Mouse (Mus musculus) forebrain, embryonic 16.5 days (tissue): ENCODE results near the gene Krt72. TPM values are rescaled to one million over a fixed set of nuclear protein-coding genes. Genes with fewer than 3 reads are reported as not detected.

Experiments
- ATAC-seq: fragments of 200-750 bp; cut with Nextera tagmentation; 2 replicates; pipeline ENCODE4 v1.8.0; 2017; ENCODE audit warnings: mild to moderate bottlenecking, moderate library complexity
- H3K27ac ChIP-seq: fragments of 300-500 bp; sonication (generic); 2 replicates; pipeline ENCODE4 v1.5.1; 2014; ENCODE audit warnings: low read length, control low read depth
- H3K27me3 ChIP-seq: fragments of 300-500 bp; sonication (generic); replicated peaks from 2 replicates; pipeline ENCODE4 v1.6.1; 2014; ENCODE audit warnings: low read length; ENCODE audit not compliant: control insufficient read depth, insufficient read depth
- H3K36me3 ChIP-seq: fragments of 300-500 bp; sonication (generic); 2 replicates; pipeline ENCODE4 v1.6.1; 2014; ENCODE audit not compliant: control insufficient read depth, insufficient read depth
- H3K4me1 ChIP-seq: fragments of 300-500 bp; sonication (generic); replicated peaks from 2 replicates; pipeline ENCODE4 v1.6.1; 2014; ENCODE audit warnings: low read length; ENCODE audit not compliant: control insufficient read depth, insufficient read depth
- H3K4me2 ChIP-seq: fragments of 300-500 bp; sonication (generic); 2 replicates; pipeline ENCODE4 v1.6.1; 2014; ENCODE audit warnings: mild to moderate bottlenecking, low read length, control low read depth
- H3K4me3 ChIP-seq: fragments of 300-500 bp; sonication (generic); replicated peaks from 2 replicates; pipeline ENCODE4 v1.5.1; 2014; ENCODE audit warnings: mild to moderate bottlenecking, low read length, control low read depth
- H3K9ac ChIP-seq: fragments of 300-500 bp; sonication (generic); replicated peaks from 2 replicates; pipeline ENCODE4 v1.6.1; 2014; ENCODE audit warnings: low read depth, low read length, control low read depth
- H3K9me3 ChIP-seq: fragments of 300-500 bp; sonication (generic); 2 replicates; pipeline ENCODE4 v1.6.1; 2016; ENCODE audit warnings: low read length; ENCODE audit not compliant: control insufficient read depth
- WGBS: fragments of 180-500 bp; shearing (Covaris S2); extraction: QIAGEN DNeasy Blood & Tissue Kit; methylation state at CpG from one replicate; pipeline ENCODE4 v1.1.7; 2014; 5-methylcytosine and 5-hydroxymethylcytosine counted together
- polyA plus RNA-seq: library from polyadenylated mRNA; unstranded; fragments of >200 nt; fragmentation: Nextera tagmentation; extraction: Ambion mirVana; gene quantifications from 2 replicates; pipeline ENCODE4 v1.2.1, GENCODE M21; 2015

Krt72 gene
- not detected in 2 replicates for polyA plus RNA-seq

GRCm38 (mm10) chr15:101786360-101786759 is at the start of gene Krt72:
Gene Krt72 (minus strand): TSS chr15:101786460.
- 90% methylated on average over 18 of the region's 18 CpGs for WGBS
- no peak within 1 kb of the TSS for H3K4me2 ChIP-seq
- H3K36me3 ChIP-seq = no peaks in the 10 kb centered on the region
- no peak within 1 kb of the TSS for H3K9ac ChIP-seq
- H3K9me3 ChIP-seq = no peaks in the 10 kb centered on the region
- no peak within 1 kb of the TSS for H3K27ac ChIP-seq
- H3K4me1 ChIP-seq = peaks cover 11% of the 10 kb centered on the region
- ATAC-seq = no peak
- no peaks in the 10 kb centered on the region for H3K27me3 ChIP-seq
- H3K4me3 ChIP-seq = no peak within 1 kb of the TSS

GRCm38 (mm10) chr15:101834784-101835328 is 48.6 kb upstream of the Krt72 start:
- no peaks in the 10 kb centered on the region for H3K27me3 ChIP-seq
- no peak overlapping the region for H3K4me2 ChIP-seq
- H3K9ac ChIP-seq = no peak overlapping the region
- no peaks in the 10 kb centered on the region for H3K4me1 ChIP-seq
- no peaks in the 10 kb centered on the region for H3K9me3 ChIP-seq
- H3K4me3 ChIP-seq = no peak overlapping the region
- no peak overlapping the region for H3K27ac ChIP-seq
- no peaks in the 10 kb centered on the region for H3K36me3 ChIP-seq
- ATAC-seq = no peak
- 68% methylated on average over 5 of the region's 5 CpGs for WGBS

- no peak overlapping the region for H3K4me2 ChIP-seq
- WGBS = 62% methylated on average over 6 of the region's 6 CpGs
- ATAC-seq = no peak
Measured at GRCm38 (mm10) chr15:101833131-101833530, 46.9 kb upstream of the Krt72 start.

GRCm38 (mm10) chr15:101829441-101829840 is 43.2 kb upstream of the Krt72 start:
- Histone ChIP-seq H3K4me1 (no peaks in the 10 kb centered on the region), H3K9ac (no peak overlapping the region), H3K36me3 (no peaks in the 10 kb centered on the region), H3K4me2 (no peak overlapping the region), H3K4me3 (no peak overlapping the region), H3K9me3 (no peaks in the 10 kb centered on the region), H3K27me3 (no peaks in the 10 kb centered on the region), H3K27ac (no peak overlapping the region)
- ATAC-seq = no peak
- 48% methylated on average over 5 of the region's 5 CpGs for whole genome bisulfite sequencing

More at GRCm38 (mm10) chr15:101833131-101833530, 46.9 kb upstream of the Krt72 start:
- Histone ChIP-seq H3K27me3 (no peaks in the 10 kb centered on the region), H3K27ac (no peak overlapping the region), H3K9ac (no peak overlapping the region), H3K36me3 (no peaks in the 10 kb centered on the region), H3K4me3 (no peak overlapping the region), H3K4me1 (no peaks in the 10 kb centered on the region), H3K9me3 (no peaks in the 10 kb centered on the region)

- 14% methylated on average over 3 of the region's 3 CpGs for WGBS
- H3K27ac ChIP-seq = no peak overlapping the region
- no peak for ATAC-seq
Measured at GRCm38 (mm10) chr15:101821786-101822185, 35.5 kb upstream of the Krt72 start.

GRCm38 (mm10) chr15:101817875-101818274 is 31.6 kb upstream of the Krt72 start, which contains the start of gene Krt2:
Gene Krt2 (minus strand): TSS chr15:101818169.
- 89% methylated on average over 16 of the region's 16 CpGs for WGBS
- H3K4me2 ChIP-seq = no peak within 1 kb of the TSS
- no peak within 1 kb of the TSS for H3K9ac ChIP-seq
- no peaks in the 10 kb centered on the region for H3K4me1 ChIP-seq
- H3K27me3 ChIP-seq = no peaks in the 10 kb centered on the region
- no peak within 1 kb of the TSS for H3K27ac ChIP-seq
- H3K9me3 ChIP-seq = no peaks in the 10 kb centered on the region
- no peak within 1 kb of the TSS for H3K4me3 ChIP-seq
- no peak for ATAC-seq
- H3K36me3 ChIP-seq = no peaks in the 10 kb centered on the region

More at GRCm38 (mm10) chr15:101821786-101822185, 35.5 kb upstream of the Krt72 start:
- no peak overlapping the region for H3K4me3 ChIP-seq
- H3K27me3 ChIP-seq = no peaks in the 10 kb centered on the region
- H3K36me3 ChIP-seq = no peaks in the 10 kb centered on the region
- H3K4me1 ChIP-seq = no peaks in the 10 kb centered on the region
- no peaks in the 10 kb centered on the region for H3K9me3 ChIP-seq
- H3K9ac ChIP-seq = no peak overlapping the region
- H3K4me2 ChIP-seq = no peak overlapping the region

- Histone ChIP-seq H3K9ac (no peak overlapping the region), H3K27ac (peak overlapping the region; percentile 34; the same call in 1 of the 2 replicates), H3K4me2 (no peak overlapping the region), H3K27me3 (no peaks in the 10 kb centered on the region), H3K9me3 (no peaks in the 10 kb centered on the region), H3K4me1 (peaks cover 12% of the 10 kb centered on the region), H3K4me3 (no peak overlapping the region), H3K36me3 (no peaks in the 10 kb centered on the region)
- peak; percentile 82 for ATAC-seq
- WGBS = 67% methylated on average over 11 of the region's 11 CpGs
Measured at GRCm38 (mm10) chr15:101803052-101803822, 17.0 kb upstream of the Krt72 start.

- peak; percentile 74 for ATAC-seq
- Histone ChIP-seq H3K4me2 (no peak within 1 kb of the TSS), H3K9ac (no peak within 1 kb of the TSS), H3K4me1 (peaks cover 12% of the 10 kb centered on the region), H3K36me3 (no peaks in the 10 kb centered on the region), H3K27me3 (no peaks in the 10 kb centered on the region), H3K4me3 (no peak within 1 kb of the TSS), H3K9me3 (no peaks in the 10 kb centered on the region), H3K27ac (peak within 1 kb of the TSS; percentile 35; the same call in 1 of the 2 replicates)
- WGBS = 50% methylated on average over 6 of the region's 6 CpGs
Measured at GRCm38 (mm10) chr15:101802296-101802835, 16.1 kb upstream of the Krt72 start, which contains the start of gene Krt73. Gene Krt73 (minus strand): TSS chr15:101802346.

GRCm38 (mm10) chr15:101790867-101791266 is 4.6 kb upstream of the Krt72 start:
- Histone ChIP-seq H3K9me3 (no peaks in the 10 kb centered on the region), H3K4me2 (no peak overlapping the region), H3K4me3 (no peak overlapping the region), H3K36me3 (no peaks in the 10 kb centered on the region), H3K9ac (no peak overlapping the region), H3K27ac (peak overlapping the region; percentile 74), H3K27me3 (no peaks in the 10 kb centered on the region), H3K4me1 (peaks cover 12% of the 10 kb centered on the region)
- WGBS = 2% methylated on average over 3 of the region's 3 CpGs
- peak; percentile 85 for ATAC-seq
